Mouse (Mus musculus) embryo, embryonic 9.5 days (tissue): ENCODE data around the gene 9130230L23Rik.

Experiments used
- DNase-seq: peaks from one replicate; pipeline ENCODE4 v3.0.0-alpha.2; 2017; ENCODE audit errors: extremely low spot score

9130230L23Rik gene

DNA sequence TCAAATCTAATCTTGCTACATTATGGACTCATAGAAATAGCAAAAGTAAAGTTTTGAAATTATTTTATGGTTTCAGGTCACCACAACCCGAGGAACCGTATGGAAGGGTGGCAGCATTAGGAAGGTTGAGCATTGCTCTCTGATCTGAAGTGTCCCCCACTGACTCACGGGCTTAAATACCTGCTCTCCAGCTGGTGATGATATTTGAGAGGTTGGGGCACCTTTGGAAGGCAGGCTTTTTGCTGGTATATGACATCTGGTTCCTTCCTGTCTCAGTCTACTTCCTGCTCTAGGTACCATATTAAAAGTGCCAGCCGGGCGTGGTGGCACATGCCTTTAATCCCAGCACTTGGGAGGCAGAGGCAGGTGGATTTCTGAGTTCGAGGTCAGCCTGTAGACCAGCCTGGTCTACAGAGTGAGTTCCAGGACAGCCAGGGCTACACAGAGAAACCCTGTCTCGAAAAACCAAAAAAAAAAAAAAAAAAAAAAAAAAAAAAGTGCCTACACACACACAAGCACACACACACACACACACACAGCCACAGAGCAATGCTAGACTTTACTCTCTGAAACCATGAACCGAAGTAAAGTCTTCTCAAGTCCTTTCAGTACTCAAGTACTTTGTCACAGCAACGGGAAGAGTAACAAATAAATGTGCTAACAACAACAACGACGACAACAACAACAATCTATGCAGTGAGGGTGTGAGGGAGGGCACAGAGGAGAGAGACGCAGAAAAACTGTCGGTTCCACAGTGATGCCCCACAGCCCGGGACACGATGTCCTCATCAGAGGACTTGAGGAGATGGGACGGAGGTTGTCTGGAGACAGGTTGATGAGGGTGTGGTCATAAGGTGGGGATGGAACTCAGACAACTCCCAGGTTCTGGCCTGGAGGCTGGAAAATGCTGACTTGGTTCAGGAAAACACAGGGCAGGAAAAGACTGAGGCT is 49.7 kb downstream of the 9130230L23Rik start:
- no peak for DNase-seq

DNA sequence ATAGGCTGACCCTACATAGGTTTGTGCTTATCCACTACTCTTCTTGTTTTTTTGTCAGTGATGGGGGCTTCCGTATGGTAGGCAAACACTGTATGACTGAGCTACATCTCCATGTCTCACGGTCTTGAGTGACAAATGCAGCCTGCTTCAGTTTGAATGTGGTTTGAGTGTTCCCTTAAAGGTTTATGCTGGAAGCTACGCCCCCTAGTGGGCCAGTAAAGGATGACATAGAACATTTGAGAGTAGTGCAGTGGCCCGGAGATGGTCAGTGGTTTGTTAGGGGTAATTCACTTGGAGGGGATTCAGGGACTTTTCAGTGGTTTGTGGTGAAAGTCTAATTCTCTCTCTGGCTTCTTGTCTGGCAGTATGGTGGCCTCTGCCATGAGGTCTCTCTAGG is 52.6 kb downstream of the 9130230L23Rik start:
- DNase-seq: no peak

DNA sequence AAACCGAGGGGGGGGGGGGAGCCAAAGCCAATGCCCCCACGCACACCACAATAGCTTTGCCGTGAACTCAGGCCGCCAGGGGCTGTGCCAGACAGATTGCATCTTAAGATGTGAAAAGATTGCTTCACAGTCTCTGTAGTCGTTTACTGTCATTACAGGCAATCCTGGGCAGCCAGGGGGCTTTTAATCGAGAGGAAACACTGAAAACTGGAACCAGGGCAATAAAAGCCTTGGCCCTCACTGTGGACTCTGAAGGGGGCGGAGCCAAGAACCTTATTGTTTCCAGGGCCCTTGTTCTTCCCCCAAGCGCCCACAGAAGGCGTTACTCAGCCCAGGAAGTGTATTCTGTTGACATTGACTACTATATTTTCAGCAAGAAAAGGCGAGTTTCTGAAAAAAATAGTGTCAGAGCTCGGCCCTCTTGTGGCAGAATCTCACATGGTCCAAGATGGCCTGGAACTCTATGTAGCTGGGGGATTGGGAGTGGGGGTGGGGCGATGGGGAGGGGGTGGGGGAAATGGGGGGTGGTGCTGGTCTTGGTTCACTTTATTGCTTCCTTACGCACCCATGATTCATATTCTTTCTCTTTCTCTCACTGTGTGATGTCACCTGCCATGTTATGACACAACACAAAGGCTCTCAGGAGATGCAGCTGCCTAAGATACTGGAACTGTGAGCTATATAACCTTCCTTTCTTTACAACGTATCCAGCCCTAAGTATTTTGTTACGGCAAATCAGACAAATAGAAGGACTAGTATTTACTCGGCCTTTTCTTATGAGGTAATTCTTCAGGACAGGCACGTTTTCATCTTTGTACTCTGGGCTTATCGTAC is 53.2 kb downstream of the 9130230L23Rik start:
- peak; percentile 37 for DNase-seq

DNA sequence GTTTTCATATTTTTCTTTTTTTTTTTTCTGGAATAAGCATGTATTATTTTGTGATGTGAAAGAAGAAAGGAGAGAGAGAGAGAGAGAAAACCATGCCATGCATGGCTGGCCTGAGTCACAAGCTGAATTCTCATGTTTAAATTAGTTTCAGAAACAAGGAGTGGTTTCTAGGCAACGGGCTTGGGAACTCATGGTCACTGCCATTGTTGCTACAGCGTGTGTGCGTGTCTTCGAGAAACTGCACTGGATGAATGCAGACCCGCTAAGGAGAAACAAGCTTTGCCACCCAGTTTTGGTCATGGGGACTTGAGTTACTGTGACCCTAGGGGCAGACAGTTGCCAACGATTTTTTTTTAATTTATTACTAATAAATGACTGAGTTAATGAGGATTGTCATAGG is 53.8 kb downstream of the 9130230L23Rik start:
- peak; percentile 35 for DNase-seq

DNA sequence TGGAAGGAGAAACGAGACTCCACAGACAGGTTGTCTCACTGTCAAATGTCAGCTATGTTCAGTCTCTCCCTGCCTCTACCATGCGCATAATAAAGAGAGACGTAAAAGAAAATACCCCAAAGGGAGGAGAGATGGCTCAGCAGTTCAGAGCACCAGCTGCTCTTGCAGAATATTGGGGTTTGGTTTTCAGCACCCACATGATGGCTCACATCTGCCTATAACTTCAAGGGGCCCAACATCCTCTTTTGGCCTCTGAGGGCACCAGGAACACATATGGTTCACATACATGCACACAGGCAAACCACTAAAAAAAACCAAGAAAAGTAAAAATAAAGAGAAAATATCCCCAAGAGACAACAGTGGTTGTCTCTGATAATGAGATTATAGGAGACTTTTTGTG is 54.3 kb downstream of the 9130230L23Rik start:
- no peak for DNase-seq

DNA sequence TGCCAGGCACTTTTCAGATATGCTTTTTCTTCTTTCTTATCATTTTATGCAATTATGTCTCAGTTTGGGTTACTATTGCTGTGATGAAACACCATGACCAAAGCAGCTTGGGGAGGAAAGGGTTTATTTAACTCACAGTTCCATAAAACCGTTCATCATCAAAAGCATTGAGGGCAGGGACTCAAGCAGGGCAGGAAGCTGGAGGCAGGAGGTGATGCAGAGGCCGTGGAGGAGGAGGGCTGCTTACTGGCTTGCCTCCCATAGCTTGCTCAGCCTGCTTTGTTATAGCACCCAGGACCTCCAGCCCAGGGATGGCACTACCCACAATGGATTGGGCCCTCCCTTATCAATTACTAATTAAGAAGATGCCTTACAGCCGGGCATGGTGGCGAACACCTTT is 62.9 kb downstream of the 9130230L23Rik start:
- DNase-seq: no peak

DNA sequence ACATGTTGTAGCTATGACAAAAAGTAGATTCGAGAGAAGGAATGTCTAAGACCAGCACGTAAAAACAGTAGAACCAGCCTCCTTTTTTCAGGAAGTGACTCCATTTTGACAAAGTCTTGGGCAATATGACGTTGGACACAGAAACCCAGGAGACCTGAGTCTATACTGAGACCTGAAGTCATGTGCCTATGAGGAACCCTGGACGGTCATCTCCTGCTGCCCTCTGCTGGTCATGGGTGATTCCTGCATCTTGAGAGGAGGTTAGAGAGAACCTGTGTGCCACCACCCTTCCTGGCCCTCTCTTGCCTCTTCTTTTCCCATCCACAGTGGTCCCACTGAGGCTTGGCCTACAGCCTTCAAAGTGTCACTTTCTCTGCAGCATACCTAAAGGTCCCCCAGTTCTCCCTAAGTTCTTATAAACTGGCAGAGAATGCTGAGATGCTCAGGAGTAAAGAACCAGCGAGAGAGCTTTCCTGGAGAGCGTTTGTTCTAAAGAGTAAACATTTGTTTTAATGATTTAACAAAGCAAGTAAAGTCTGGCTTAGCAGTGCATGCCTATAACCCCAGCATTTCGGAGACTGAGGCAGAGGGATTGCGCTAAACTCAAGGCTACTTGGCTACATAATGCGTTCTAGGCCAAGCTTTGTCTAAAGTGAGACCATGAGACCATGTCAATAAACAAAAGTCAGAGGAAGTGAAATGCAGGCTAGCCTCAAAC is 65.9 kb downstream of the 9130230L23Rik start:
- peak; percentile 79 for DNase-seq

DNA sequence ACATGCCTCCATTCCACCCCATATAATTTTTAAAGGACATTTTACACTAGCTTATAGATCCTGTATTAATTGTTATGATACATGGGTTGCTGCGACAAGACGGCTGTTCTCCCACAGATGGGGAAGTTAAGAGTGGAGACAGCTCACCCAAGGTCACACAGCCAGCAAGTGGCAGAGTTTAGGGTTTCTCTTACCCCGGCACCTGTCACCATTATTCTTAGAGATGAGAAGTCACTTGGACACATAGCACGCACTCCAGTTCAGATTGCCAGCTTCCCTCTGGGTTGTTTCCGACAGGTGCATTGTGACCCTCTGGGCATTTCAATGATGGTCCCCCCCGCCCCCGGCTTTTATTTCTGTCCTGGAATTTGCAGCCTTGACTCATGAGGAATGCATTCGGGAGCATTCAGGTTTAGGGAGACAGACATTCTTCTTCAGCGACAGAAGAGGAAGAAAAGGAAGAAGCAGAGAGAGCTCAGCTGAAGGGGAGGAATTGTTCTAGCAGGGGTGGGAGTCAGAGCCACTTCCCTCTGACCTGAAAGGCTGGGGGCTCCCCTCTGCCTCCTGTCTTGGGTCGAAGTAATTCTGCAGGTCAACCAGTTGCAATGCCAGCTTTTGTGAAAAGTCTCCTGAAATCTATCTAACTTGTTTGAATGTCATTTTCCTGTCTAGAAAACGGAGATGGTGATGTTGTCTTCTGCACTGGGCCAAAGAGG is 66.9 kb downstream of the 9130230L23Rik start:
- DNase-seq: no peak

DNA sequence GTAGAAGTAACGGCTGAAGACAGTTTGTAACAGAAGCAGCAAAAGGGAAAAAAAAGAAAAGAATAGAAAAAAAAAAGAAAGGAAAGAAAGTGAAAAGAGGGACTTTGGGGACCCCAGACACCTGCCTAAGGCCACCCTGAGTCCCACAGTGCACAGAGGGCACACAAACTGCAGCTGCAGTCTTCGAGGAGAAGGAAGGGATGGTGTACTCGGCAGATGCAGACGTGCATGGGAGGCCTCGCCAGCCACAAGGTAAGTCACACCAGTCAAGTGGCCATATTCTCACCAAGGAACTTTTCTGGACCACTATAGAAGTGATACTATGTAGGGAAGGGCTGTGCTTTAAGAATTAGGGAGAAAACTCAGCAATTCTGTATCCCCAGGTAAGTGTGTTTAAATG is 69.3 kb downstream of the 9130230L23Rik start, which contains the start of gene Chrna9:
Chrna9 (plus strand) TSS at position 139 of the 400 bp plus-strand sequence.
- DNase-seq: no peak

DNA sequence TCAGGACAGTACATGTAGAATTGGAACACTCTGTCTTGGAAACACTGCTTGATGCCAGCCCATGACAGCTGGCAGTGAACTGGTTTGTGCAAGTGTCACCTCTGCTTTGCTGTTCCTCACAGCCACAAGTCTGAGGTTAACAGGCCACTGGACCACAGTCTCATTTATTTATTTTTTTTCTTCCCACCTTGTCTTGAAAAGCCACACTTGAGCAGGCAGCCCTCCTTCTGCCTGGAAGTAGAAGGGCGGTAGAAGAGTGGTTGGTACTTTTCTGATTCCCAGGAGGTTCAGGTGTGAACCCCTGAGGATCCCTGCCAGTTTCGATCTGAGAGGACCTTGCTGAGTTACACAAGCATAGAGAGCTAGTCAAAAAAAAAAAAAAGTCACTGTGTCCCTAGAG is 70.3 kb downstream of the 9130230L23Rik start:
- no peak for DNase-seq

DNA sequence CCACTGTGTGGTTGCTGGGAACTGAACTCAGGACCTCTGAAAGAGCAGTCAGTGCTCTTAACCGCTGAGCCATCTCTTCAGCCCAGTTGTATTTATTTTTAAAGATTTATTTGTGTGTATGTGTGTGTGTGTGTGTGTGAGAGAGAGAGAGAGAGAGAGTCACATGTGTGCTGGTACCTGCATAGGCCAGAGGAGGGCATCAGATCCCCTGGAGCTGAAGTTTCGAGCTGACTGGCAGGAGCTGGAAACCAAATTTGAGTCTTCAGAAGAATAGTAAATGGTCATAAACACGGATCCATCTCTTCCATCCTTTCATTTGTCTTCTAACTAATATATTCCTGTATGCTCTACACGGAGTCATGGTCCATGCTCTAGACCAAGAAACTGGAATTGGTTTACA is 70.8 kb downstream of the 9130230L23Rik start:
- DNase-seq: no peak

DNA sequence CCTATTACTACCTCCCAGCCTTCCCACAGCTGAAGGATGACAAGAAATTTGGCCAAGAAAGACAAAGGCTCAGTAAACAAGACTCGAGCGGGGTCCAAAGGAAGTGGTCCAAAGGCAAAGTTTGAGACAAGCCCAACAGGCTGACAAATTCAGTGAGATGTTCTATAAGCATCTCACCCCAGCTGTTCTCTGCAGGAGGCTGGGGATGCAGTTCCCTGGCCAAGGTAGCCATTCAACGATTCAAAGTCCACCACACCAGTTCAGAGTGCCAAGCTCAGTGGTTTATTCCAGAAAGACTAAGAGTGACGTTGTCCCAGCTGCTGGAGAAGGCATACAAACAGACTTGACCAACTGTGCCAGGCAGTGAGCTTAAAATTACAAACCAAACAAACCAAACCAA is 73.9 kb downstream of the 9130230L23Rik start:
- no peak for DNase-seq
